Mouse (Mus musculus): Measurements from ENCODE around the gene Gm20521. TPM values are rescaled to one million over a fixed set of nuclear protein-coding genes. Genes with fewer than 3 reads are reported as not detected.

Gene Gm20521
- polyA plus RNA-seq, 1 experiment from 2014 or later, result not detected

DNA sequence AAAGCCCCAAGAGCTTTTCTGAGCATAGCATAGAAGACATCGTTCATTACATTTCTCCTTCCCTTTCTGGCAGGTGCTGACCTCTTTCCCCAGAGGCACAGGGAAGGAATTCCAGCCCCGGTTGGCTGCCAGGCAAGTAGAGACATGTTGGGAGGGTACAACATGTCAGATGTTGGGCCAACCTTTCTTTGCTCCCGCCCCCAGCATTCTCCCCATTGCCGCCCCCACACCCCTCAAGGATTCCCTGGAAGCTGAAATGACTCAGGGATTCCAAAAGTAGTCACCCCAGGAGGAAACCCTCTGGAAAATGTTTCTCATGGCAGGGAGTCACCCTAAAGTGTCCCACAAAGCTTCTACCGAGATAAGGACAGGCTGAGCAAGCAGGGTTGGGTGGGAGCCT lies 46.6 kb downstream of the Gm20521 start:
- Histone ChIP-seq H3K4me1 (peaks cover 70% of the 10 kb centered on the region), H3K27me3 (ENCODE audit: poor library complexity, severe bottlenecking) (peaks cover 24% of the 10 kb centered on the region), H3K9me3 (no peaks in the 10 kb centered on the region), H3K4me3 (no peak overlapping the region), H3K36me3 (replicated peaks) (no peaks in the 10 kb centered on the region), H3K27ac (no peak overlapping the region)
- no peak for DNase-seq (ENCODE audit: extremely low spot score, low spot score)
- 83% methylated on average over 5 of the region's 5 CpGs for WGBS

DNA sequence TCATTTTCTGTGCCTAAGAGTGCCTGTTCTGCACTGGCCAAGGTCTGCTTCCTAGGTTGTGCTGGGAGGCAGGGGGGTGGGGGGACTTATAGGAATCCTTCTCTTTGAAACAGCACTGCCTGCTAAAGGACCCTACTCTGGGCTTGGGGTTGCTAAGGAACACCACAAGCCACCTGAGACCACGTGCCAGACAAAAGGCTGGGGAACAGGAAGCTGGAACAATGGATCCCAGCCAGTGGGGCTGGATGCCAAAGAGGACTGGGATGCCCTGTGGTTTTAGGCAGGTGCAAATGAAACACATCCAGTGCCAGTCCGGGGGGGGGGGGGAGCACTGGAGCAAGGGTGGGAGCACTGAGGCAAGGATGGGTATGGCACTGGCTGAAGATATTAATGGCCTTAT lies 47.2 kb downstream of the Gm20521 start:
- no peak overlapping the region for H3K4me3 ChIP-seq
- H3K27me3 ChIP-seq (ENCODE audit: poor library complexity, severe bottlenecking), result peaks cover 24% of the 10 kb centered on the region
- H3K4me1 ChIP-seq, result peaks cover 64% of the 10 kb centered on the region
- peak overlapping the region; percentile 8; the same call in 1 of the 2 replicates for H3K27ac ChIP-seq
- no peaks in the 10 kb centered on the region for H3K9me3 ChIP-seq
- H3K36me3 ChIP-seq (replicated peaks), result no peaks in the 10 kb centered on the region
- 26% methylated on average over 2 of the region's 2 CpGs for WGBS
- DNase-seq (ENCODE audit: extremely low spot score, low spot score), result no peak

- Histone ChIP-seq H3K4me1 (peaks cover 53% of the 10 kb centered on the region), H3K4me3 (no peak within 1 kb of the TSS), H3K27ac (peak within 1 kb of the TSS; percentile 53; the same call in 1 of the 2 replicates), H3K9me3 (no peaks in the 10 kb centered on the region), H3K27me3 (ENCODE audit: poor library complexity, severe bottlenecking) (peaks cover 12% of the 10 kb centered on the region), H3K36me3 (replicated peaks) (no peaks in the 10 kb centered on the region)
- DNase-seq (ENCODE audit: extremely low spot score, low spot score), result no peak
- WGBS, result 46% methylated on average over 6 of the region's 6 CpGs
Observed at GRCm38 (mm10) chr14:54932645-54933150, 49.5 kb downstream of the Gm20521 start, which contains the start of gene Il25. Gene Il25 (plus strand): TSS chr14:54932695.

GRCm38 (mm10) chr14:54935904-54936830 lies 52.9 kb downstream of the Gm20521 start, which contains the start of gene Cmtm5:
Gene Cmtm5 (plus strand): TSS chr14:54936261.
- DNase-seq (ENCODE audit: extremely low spot score, low spot score), result no peak
- 42% methylated on average over 8 of the region's 8 CpGs for WGBS
- H3K27me3 ChIP-seq (ENCODE audit: poor library complexity, severe bottlenecking), result no peaks in the 10 kb centered on the region
- no peak within 1 kb of the TSS for H3K4me3 ChIP-seq
- no peaks in the 10 kb centered on the region for H3K36me3 ChIP-seq (replicated peaks)
- H3K9me3 ChIP-seq, result no peaks in the 10 kb centered on the region
- peak within 1 kb of the TSS; percentile 80 for H3K27ac ChIP-seq
- H3K4me1 ChIP-seq, result peaks cover 37% of the 10 kb centered on the region

DNA sequence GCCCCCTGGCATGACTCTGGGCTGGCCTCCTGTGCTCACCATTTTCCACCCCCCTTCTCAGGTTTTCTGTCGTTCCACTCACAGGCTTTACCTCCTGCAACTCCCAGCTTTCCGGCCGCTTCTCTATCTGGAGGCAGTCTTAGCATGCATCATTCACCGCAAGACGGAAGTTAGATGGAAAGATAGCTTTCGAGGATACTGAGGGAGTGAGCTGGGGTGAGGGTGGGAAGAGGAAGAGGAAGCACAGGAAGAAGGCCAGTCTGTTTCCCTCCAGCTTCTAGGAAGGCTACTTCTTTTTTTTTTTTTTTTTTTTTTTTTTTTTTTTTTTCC lies 53.6 kb downstream of the Gm20521 start:
- Histone ChIP-seq H3K27me3 (ENCODE audit: poor library complexity, severe bottlenecking) (no peaks in the 10 kb centered on the region), H3K27ac (peak overlapping the region; percentile 80), H3K4me3 (no peak overlapping the region), H3K4me1 (peaks cover 31% of the 10 kb centered on the region), H3K36me3 (replicated peaks) (no peaks in the 10 kb centered on the region), H3K9me3 (no peaks in the 10 kb centered on the region)
- DNase-seq (ENCODE audit: extremely low spot score, low spot score), result no peak
- 57% methylated on average over 6 of the region's 6 CpGs for WGBS

- DNase-seq (ENCODE audit: extremely low spot score, low spot score), result no peak
- H3K27ac ChIP-seq, result 0 out of 2 replicates have a peak overlapping the region, but pooled peaks have one; percentile 25
- H3K9me3 ChIP-seq, result no peaks in the 10 kb centered on the region
- H3K36me3 ChIP-seq (replicated peaks), result no peaks in the 10 kb centered on the region
- H3K4me3 ChIP-seq, result no peak overlapping the region
- 93% methylated on average over 16 of the region's 16 CpGs for WGBS
- no peaks in the 10 kb centered on the region for H3K27me3 ChIP-seq (ENCODE audit: poor library complexity, severe bottlenecking)
- peaks cover 26% of the 10 kb centered on the region for H3K4me1 ChIP-seq
Observed at GRCm38 (mm10) chr14:54937361-54938182, 54.3 kb downstream of the Gm20521 start.

DNA sequence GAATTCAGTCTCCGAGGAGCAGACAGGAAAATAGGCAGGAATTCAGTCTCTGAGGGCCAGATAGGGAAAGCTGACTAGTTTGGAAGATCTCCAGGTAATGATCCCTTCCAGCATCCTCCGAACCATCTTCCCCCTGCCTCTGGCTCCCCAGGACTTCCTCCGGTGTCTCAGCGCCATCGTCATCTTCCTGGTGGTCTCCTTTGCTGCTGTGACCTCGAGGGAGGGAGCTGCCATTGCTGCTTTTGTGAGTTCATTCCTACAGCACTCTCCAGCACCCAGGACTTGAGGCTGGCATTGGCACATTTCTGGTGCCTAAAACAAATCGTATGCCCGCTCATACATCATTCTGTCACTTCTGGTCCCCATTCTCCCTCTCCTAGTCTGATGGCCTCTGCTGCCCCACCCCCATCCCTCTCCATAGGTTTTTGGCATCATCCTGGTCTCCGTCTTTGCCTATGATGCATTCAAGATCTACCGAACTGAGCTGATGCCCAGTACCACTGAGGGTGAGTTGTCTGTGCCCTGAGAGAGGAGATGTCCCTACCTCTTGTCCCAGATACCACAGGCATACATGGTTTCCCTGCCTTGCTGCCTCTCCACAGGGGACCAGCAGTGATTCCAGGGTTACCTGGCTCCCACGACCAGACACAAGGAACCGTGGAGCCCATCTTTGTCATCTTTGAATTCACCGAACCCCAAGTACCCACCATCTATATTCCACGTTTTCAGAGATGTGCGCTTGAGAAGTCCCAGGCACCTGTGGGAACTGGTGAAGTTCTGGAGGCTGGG lies 55.4 kb downstream of the Gm20521 start:
- no peak for DNase-seq (ENCODE audit: extremely low spot score, low spot score)
- Histone ChIP-seq H3K4me3 (no peak overlapping the region), H3K27ac (0 out of 2 replicates have a peak overlapping the region, but pooled peaks have one; percentile 25), H3K9me3 (no peaks in the 10 kb centered on the region), H3K36me3 (replicated peaks) (no peaks in the 10 kb centered on the region), H3K27me3 (ENCODE audit: poor library complexity, severe bottlenecking) (no peaks in the 10 kb centered on the region), H3K4me1 (peaks cover 16% of the 10 kb centered on the region)
- 80% methylated on average over 15 of the region's 15 CpGs for WGBS

DNA sequence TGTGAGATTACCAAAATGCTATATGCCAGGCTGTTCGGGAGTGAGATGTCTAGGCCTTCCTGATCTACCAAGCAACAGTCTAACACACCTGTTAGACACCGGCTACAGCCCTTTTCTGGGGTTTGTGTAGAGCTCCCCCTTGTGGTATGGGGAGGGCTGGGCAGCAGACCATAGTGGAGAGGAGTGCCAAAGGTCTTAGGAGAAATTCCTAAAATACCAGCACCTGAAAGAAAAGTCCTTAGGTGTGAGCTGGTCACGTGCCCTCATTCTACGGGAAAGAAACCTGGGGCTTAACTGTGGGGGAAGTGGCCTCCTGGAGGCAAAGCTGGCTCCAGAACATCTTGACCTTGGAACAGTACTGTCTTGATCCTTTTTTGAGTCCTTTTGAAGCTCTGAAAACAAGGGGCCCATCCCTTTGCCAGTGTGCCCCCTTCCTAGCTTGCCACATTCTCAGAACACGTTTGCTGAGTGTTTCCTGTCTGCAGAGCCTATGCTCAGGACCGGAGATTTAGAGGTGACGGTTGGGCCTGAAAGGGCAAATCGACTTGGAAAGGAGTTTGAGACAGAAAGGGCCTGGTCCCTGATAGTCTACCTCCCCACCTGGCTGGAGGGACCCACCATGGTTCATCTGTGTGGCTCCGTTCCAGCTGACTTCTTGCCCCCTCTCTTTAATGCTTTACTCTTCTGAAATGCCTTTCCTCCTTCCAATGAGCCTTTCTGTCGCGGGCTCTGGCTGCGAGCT lies 56.4 kb downstream of the Gm20521 start:
- 56% methylated on average over 12 of the region's 12 CpGs for WGBS
- H3K27me3 ChIP-seq (ENCODE audit: poor library complexity, severe bottlenecking), result no peaks in the 10 kb centered on the region
- H3K9me3 ChIP-seq, result no peaks in the 10 kb centered on the region
- H3K4me1 ChIP-seq, result peaks cover 16% of the 10 kb centered on the region
- no peak overlapping the region for H3K27ac ChIP-seq
- DNase-seq (ENCODE audit: extremely low spot score, low spot score), result peak; percentile 66
- no peaks in the 10 kb centered on the region for H3K36me3 ChIP-seq (replicated peaks)
- no peak overlapping the region for H3K4me3 ChIP-seq

DNA sequence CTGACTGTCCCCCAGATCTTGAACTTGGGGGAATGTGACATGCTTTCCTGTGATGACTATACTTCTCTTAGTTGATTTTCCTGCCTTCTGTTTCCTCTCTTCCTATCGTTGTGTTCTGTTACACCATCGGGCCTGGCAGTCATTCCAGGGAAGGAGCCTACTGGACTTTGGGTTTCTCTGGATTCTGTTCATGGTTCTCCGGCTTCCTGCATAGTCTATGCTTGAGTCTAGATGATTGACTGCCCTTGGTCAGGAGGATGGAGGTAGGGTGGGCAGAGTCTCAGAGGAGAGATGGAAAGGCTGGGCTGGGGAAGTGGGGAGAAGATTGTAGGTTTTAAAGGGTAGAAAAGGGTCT lies 56.9 kb downstream of the Gm20521 start:
- Histone ChIP-seq H3K27me3 (ENCODE audit: poor library complexity, severe bottlenecking) (no peaks in the 10 kb centered on the region), H3K36me3 (replicated peaks) (no peaks in the 10 kb centered on the region), H3K4me3 (no peak overlapping the region), H3K4me1 (peaks cover 16% of the 10 kb centered on the region), H3K9me3 (no peaks in the 10 kb centered on the region), H3K27ac (no peak overlapping the region)
- 96% methylated on average over 3 of the region's 3 CpGs for WGBS
- no peak for DNase-seq (ENCODE audit: extremely low spot score, low spot score)

DNA sequence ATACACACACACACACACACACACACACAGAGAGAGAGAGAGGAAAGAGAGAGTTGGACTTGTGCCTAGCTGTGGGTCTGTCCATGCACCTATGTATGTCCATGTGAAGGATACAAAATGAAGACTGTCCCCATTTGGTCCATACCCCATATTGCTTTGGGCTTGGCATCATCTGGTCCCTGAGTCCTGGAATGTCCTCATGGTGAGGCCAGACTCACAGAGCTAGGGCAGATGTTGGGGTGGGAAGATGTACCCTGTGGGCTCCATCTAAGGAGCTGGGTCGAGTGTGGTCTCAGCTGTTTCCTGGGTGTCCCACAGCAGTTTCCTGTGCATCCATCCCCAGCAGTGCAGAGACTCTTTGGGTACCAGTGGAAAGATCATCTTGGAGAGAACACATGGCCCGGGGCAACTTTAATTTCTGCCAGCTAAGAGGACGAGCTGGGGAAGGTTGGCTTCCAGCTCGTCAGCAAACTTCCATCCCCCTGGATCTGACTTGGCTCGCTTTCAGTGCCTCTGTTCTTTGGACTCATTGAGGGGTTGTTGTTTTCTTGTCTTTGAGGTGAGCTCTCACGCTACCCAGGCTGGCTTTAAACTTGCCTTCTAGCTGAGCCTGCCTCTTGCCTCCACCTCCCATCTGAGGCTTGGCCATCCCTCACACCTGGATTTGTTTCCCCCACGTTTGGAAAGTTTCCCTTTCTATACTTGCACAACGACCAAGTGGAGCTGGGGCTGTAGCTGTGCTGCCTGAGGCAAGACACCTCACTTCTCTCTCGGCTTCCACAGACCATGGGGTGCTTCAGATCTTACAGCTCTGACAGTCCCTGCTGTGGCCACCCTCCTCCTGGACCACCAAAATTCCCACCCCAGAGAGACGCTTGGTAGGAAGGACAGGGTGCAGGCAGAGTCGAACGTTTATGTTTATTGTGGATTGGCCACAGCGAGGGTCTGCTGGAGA lies 58.1 kb downstream of the Gm20521 start:
- WGBS, result 75% methylated on average over 13 of the region's 13 CpGs
- Histone ChIP-seq H3K27me3 (ENCODE audit: poor library complexity, severe bottlenecking) (no peaks in the 10 kb centered on the region), H3K9me3 (no peaks in the 10 kb centered on the region), H3K27ac (no peak overlapping the region), H3K36me3 (replicated peaks) (no peaks in the 10 kb centered on the region), H3K4me1 (peaks cover 10% of the 10 kb centered on the region), H3K4me3 (no peak overlapping the region)
- no peak for DNase-seq (ENCODE audit: extremely low spot score, low spot score)

DNA sequence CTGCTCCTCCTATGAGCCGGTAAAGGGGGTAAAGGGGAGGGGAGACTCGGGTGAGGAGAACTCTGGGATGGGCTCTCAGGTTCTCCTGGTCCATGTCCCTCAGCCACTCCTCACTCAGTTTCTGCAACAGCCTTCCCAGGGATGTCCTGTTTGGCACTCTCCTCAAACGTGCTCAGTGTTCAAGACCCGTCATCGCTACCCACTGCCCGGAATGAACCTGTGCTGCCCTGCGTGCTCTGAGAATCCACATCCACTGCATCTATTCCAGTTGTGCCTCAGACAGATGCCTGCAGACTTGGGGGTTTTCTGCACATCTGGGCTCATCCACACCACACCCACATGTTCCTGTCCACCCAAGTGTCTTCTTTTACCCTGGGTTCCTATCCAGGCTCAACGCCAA lies 59.2 kb downstream of the Gm20521 start:
- no peaks in the 10 kb centered on the region for H3K36me3 ChIP-seq (replicated peaks)
- no peaks in the 10 kb centered on the region for H3K9me3 ChIP-seq
- no peak for DNase-seq (ENCODE audit: extremely low spot score, low spot score)
- 83% methylated on average over 8 of the region's 8 CpGs for WGBS
- no peak overlapping the region for H3K27ac ChIP-seq
- H3K4me3 ChIP-seq, result no peak overlapping the region
- no peaks in the 10 kb centered on the region for H3K27me3 ChIP-seq (ENCODE audit: poor library complexity, severe bottlenecking)
- H3K4me1 ChIP-seq, result 0 out of 2 replicates have a peak, but pooled peaks cover 5% of the 10 kb centered on the region

Measured in forebrain, embryonic 10.5 days (tissue).